Mouse (Mus musculus): ENCODE results near the gene Diaph3. TPM values are rescaled to one million over a fixed set of nuclear protein-coding genes. Genes with fewer than 3 reads are reported as not detected.

The Diaph3 gene
- total RNA-seq, 2 experiments from 2014 or later = 0.16 to 0.24 TPM

DNA sequence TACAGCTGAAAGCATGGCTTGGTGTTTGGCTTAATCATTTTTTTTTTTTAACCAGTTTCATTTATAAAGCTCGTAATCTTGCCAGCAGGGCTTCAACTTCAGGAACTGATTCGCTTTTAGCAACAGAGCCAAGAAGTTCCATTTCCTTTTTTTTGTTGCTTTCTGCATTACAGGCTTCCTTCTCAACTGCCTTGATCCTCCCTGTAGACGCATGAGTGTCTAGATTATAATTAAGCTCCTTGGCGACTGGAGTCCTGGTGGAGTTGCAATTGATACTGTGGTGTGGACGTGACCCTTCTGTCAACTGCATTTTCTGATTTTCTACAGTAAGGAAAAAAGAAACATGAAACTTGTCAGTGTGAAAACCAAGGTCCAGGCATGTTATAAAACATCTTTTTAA, 484.8 kb downstream of the Diaph3 start:
- DNase-seq (ENCODE audit: low spot score) = no peak

DNA sequence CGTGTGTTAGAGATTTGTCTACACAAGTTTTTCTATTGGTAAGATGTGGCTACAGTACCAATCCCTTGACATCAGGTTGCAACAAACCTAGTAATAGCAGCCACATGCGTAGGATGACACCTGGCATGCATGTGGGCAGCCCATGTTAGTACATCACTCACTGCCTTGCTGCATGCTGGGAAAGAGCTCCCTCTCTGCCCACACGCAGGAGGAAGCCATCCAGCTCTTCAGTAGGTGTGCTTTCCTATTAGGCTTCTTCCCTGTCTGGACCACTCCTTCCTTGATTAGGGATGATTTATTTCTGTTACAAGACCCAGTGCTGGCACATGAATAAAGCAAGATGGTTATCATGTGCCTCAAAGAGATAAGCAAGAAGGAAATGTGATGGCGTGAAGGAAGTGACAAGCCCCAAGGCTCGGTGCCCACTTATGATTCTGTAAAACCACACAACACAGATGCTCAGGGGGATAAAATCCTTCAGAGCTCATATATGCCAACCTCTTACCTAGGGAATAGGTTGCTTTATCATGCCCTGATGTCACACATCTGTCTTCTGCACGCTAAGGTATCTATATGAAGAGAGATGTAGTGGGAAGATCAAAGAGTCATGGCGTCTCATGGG, 494.4 kb downstream of the Diaph3 start:
- no peak for DNase-seq (ENCODE audit: low spot score)

DNA sequence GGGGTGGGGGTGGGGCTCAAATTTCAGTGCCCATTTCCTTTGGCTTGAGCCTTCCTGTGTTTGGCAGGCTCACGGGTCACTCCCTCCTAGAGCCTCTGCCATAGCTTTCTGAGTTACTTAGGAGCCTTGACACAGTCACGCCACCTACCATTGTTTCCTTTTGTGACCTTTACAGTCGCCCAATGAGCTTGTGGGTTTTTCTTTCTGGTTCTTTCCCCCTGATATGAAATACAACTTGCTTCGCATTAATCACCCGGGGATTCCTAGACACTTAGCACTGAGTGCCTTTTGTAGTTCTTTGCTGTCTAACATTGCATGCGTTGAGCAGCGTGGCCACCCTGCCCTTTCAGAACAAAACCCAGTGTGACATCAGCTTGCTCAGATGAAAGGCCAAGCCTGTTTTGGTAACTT, 498.2 kb downstream of the Diaph3 start:
- DNase-seq (ENCODE audit: low spot score) = no peak

DNA sequence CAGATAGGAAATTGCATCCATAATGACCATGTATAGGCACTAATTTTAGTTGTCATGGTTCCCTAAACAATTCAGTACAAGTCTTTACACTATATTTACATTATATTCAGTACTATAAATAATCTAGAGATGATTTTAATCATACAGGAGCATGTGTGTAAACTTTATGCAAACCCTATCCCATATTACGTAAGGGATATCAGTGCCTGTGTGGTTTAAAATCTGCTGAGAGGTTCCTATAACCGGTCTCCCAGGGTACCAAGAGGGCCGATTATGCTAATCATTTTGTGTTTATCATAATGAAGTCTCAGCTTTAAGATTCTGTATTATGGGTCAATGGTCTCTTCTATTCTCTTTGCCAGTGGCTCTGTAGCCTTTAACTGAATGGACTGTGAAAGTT, 499.2 kb downstream of the Diaph3 start:
- no peak for DNase-seq (ENCODE audit: low spot score)

DNA sequence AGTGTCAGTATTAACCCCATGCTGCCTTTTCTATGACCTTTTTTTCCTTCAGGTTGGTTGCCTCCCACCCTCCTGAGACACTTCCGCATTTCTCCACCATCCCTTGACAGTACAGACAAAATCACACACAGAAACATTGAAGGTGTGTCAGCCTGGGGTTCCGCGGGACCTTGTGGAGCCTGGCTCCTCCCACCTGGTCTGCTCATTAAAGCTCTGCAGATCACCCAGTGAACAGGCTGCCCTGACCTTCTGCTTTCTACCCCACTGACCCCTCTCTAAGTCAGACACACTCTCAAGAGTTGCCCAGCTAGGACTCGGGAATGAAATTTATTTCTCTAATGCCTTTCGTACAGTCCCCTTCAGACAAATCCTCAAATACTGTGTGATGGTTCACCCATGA, 500.9 kb downstream of the Diaph3 start:
- no peak for DNase-seq (ENCODE audit: low spot score)

DNA sequence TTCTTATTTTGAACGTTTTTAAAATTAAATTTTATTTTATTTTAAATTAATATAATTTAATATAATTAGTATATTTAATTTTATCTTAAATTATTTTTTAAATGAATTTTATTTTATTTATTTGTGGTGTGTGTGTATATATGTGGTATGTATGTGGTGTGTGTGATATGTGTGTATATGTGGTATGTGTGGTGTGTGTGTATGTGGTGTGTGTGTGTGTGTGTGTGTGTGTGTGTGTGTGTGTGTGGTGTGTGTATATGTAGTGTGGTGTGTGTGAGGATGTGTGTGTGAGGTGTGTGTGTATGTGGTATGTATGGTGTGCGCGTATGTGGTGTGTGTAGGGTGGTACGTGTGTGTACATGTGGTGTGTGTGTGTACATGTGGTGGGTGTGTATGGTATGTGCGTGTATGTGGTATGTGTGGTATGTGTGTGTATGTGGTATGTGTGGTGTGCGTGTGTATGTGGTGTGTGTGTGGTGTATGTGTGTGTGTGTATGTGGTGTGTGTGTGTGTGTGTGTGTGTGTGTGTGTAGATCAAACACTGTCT, 505.4 kb downstream of the Diaph3 start:
- no peak for DNase-seq (ENCODE audit: low spot score)

DNA sequence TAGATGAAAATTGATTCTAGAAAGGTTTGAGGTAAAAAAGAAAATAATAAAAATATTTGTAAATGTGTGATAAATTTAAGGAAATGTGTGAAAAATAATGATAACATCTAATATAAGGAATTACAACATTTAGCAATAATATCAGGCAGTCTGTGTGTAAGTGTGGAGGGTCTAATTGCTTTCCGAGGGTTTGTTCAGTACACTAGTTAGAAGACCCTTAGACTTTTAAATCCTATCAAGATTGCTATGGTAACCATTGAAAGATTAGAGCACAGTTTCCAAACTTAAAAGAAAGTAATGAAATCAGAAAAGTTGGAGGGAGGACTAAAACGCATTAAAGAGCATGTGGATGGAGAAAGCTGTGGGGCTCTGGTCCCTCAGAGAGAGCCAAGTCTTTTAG, 506.0 kb downstream of the Diaph3 start:
- no peak for DNase-seq (ENCODE audit: low spot score)

DNA sequence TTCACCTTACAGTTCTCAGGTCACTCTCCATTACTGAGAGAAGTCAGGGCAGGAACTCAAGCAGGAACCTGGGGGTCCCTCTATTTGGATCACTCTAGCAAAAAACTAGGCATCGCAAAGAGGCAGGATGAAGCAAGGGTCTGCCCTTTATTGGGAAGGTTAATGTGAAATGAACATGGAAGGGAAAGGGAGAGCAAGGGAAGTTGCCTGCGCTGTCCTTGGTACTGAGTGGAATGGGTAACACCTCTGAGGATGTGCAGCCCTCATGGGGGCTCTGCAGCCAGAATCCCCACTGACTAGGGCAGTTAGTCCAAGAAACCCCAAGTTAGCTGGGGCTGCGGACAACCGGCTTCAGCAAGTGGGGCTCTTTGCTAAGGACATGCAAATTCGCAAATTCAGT, 507.2 kb downstream of the Diaph3 start:
- no peak for DNase-seq (ENCODE audit: low spot score)

DNA sequence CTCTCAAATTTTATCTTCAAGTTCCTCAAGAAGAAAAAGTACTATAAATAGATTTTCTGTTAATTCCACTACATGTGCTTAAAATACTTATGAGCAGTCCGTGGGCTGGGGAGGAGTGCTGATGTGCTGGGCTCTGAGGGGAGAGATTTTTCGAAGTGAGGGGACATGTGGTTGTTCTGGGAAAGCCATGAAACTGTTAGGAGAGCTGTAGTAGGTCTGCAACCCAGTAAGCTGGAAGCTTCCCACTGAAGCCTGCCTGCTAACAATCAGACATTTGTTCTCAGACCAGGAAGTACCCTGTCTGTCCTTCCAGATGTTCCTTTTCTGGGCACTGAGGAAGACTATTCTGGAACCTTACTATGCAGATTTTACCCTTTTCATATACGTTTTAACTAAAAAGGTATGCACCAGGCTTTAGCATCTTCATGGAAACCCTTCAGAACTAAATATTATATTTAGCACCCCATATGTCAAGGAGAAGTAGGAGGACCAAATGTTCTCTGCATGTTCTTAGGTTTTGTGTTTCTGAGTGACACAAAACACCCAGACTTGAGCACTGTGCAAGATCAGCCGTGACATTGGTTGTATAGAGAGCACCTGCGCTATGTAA, 516.1 kb downstream of the Diaph3 start:
- DNase-seq (ENCODE audit: low spot score) = no peak

DNA sequence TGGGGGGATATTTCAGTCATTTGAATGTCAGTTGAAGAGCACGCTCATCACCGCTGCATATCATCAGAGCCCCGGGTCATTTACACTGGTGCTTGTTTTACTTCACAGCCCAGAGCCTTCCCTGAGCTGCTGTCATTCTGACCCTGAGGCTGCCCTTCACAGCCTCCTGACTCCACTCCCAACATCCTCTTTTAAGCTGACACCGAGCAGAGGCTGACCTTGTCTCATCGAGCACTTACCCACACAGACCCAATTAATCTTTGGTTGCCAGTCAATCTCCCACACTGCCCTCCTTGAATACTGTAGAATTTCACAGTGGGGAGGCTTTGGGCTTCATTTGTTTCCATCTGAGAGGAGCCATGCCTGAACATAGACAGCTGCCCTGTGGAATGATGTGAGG, 521.4 kb downstream of the Diaph3 start:
- no peak for DNase-seq (ENCODE audit: low spot score)

Small RNA genes lying within 50 kb of the gene (microRNA-seq; reads per million reads assigned to microRNA genes)
- gene Gm23438 = not detected
